Comparison of ENCODE assay signal across 11 mouse cellular contexts in the genomic region with DNA sequence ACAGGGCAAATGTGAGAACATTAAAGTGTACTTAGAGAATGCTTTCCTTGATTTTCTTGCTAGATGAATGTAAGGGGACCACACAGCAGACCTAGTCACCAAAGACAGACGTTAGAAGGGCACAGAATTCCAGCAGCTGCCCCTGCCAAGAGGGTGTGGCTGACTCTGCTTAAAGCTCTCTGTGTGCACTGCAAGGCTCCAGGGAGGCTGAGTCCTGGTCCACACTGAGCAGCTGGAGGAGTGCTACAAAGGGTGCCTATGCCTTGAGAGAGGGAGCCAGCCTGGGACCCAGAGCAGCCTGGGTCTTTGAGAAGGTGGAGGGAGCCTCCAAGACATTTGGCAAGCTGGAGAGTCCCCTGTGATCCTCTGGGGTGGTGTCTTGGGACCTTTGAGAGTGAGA. TPM values are rescaled to one million over a fixed set of nuclear protein-coding genes. Genes with fewer than 3 reads are reported as not detected.
"Had no signal": no experiment of that assay in that cellular context is flagged by ENCODE, and none has a peak within 500 bp of the region (broad histone marks: within the 10 kb centered on the region; RNA-seq: fewer than 3 reads in every experiment).

No protein-coding gene starts in this region.

- ATAC-seq: intestine, embryonic 15.5 days; liver, embryonic 12.5 days had no signal

- H3K9me3 ChIP-seq: intestine, embryonic 15.5 days; kidney, embryonic 15.5 days; liver, embryonic 12.5 days; midbrain, embryonic 12.5 days had no signal

- H3K9ac ChIP-seq: intestine, embryonic 15.5 days; kidney, embryonic 15.5 days; liver, embryonic 12.5 days; lung, embryonic 14.5 days; midbrain, embryonic 12.5 days had no signal

- DNase-seq: kidney, adult 2 months; lung, embryonic 14.5 days; lung, postnatal 10 days; right cerebral cortex, postnatal 25 days had no signal

- H3K4me3 ChIP-seq: intestine, embryonic 15.5 days; kidney, embryonic 15.5 days; left cerebral cortex, adult 2 months; liver, embryonic 12.5 days; megakaryocyte, embryonic 14.5 days; midbrain, embryonic 12.5 days had no signal

- H3K27ac ChIP-seq: intestine, embryonic 15.5 days; kidney, embryonic 15.5 days; left cerebral cortex, adult 2 months; liver, embryonic 12.5 days; midbrain, embryonic 12.5 days; stomach, postnatal 0 days had no signal

- H3K36me3 ChIP-seq: intestine, embryonic 15.5 days; kidney, embryonic 15.5 days; liver, embryonic 12.5 days; midbrain, embryonic 12.5 days had no signal

- H3K27me3 ChIP-seq: intestine, embryonic 15.5 days had no signal

- H3K4me2 ChIP-seq: intestine, embryonic 15.5 days; kidney, embryonic 15.5 days; liver, embryonic 12.5 days; lung, embryonic 14.5 days; midbrain, embryonic 12.5 days had no signal

RNA-seq across cellular contexts. Expression of gene Tbx1, which starts 42.9 kb away (rescaled TPM):
- polyA plus RNA-seq: liver, embryonic 12.5 days had no signal
